Mouse (Mus musculus): ENCODE measurements around the gene Dsn1.

The Dsn1 gene

GRCm38 (mm10) chr2:157006511-157007233, at the start of gene Dsn1:
TSS of gene Dsn1 (minus strand) at chr2:157007154.
- DNase-seq (ENCODE audit: low spot score): peak; percentile 92

- DNase-seq (ENCODE audit: low spot score): no peak
Measured at GRCm38 (mm10) chr2:157055721-157056120, 48.8 kb upstream of the Dsn1 start.

- DNase-seq (ENCODE audit: low spot score): peak; percentile 68
Measured at GRCm38 (mm10) chr2:157054816-157055215, 47.9 kb upstream of the Dsn1 start.

GRCm38 (mm10) chr2:157054297-157054696, 47.3 kb upstream of the Dsn1 start:
- no peak for DNase-seq (ENCODE audit: low spot score)

- no peak for DNase-seq (ENCODE audit: low spot score)
Measured at GRCm38 (mm10) chr2:157053787-157054186, 46.8 kb upstream of the Dsn1 start.

GRCm38 (mm10) chr2:157053124-157053523, 46.2 kb upstream of the Dsn1 start:
- no peak for DNase-seq (ENCODE audit: low spot score)

GRCm38 (mm10) chr2:157052448-157052847, 45.5 kb upstream of the Dsn1 start:
- no peak for DNase-seq (ENCODE audit: low spot score)

GRCm38 (mm10) chr2:157049831-157050243, 42.9 kb upstream of the Dsn1 start:
- no peak for DNase-seq (ENCODE audit: low spot score)

- DNase-seq (ENCODE audit: low spot score): no peak
Measured at GRCm38 (mm10) chr2:157048395-157049181, 41.6 kb upstream of the Dsn1 start.

- DNase-seq (ENCODE audit: low spot score): no peak
Measured at GRCm38 (mm10) chr2:157046956-157047355, 40.0 kb upstream of the Dsn1 start.

- no peak for DNase-seq (ENCODE audit: low spot score)
Measured at GRCm38 (mm10) chr2:157045932-157046331, 39.0 kb upstream of the Dsn1 start.

GRCm38 (mm10) chr2:157043987-157044386, 37.0 kb upstream of the Dsn1 start:
- DNase-seq (ENCODE audit: low spot score): no peak

- no peak for DNase-seq (ENCODE audit: low spot score)
Measured at GRCm38 (mm10) chr2:157043556-157043955, 36.6 kb upstream of the Dsn1 start.

GRCm38 (mm10) chr2:157041421-157041820, 34.5 kb upstream of the Dsn1 start:
- DNase-seq (ENCODE audit: low spot score): no peak

- DNase-seq (ENCODE audit: low spot score): no peak
Measured at GRCm38 (mm10) chr2:157040649-157041046, 33.7 kb upstream of the Dsn1 start.

GRCm38 (mm10) chr2:157039900-157040648, 33.1 kb upstream of the Dsn1 start:
- DNase-seq (ENCODE audit: low spot score): no peak

- DNase-seq (ENCODE audit: low spot score): no peak
Measured at GRCm38 (mm10) chr2:157037303-157037702, 30.3 kb upstream of the Dsn1 start.

- DNase-seq (ENCODE audit: low spot score): no peak
Measured at GRCm38 (mm10) chr2:157036400-157036799, 29.4 kb upstream of the Dsn1 start.

- no peak for DNase-seq (ENCODE audit: low spot score)
Measured at GRCm38 (mm10) chr2:157035371-157035770, 28.4 kb upstream of the Dsn1 start.

- peak; percentile 86 for DNase-seq (ENCODE audit: low spot score)
Measured at GRCm38 (mm10) chr2:157030804-157031203, 23.9 kb upstream of the Dsn1 start.

GRCm38 (mm10) chr2:157028261-157028660, 21.3 kb upstream of the Dsn1 start:
- no peak for DNase-seq (ENCODE audit: low spot score)

Measured in adipocyte (in vitro differentiated cells).